1 mouse cellular context compared by ENCODE assay signal in genomic region chr7:141392552-141393222, GRCm38 (mm10).
TF ChIP-seq lines count a peak whose summit lies in the region.

No protein-coding gene starts in this region.

TF ChIP-seq in MEL, 35 proteins besides CTCF, POLR2A, EP300 and RAD21:
- TF ChIP-seq GABPA (IDR thresholded peaks at IDR 0.05; ENCODE audit: low read depth, low read length) (peak; percentile 99), TAL1 (IDR thresholded peaks at IDR 0.05; ENCODE audit: low read length) (no peak), MXI1 (IDR thresholded peaks at IDR 0.05; ENCODE audit: low read depth, low read length) (peak; percentile 93), ETS1 (IDR thresholded peaks at IDR 0.05; ENCODE audit: low read depth, low read length) (peak; percentile 99), ZC3H11A (IDR thresholded peaks at IDR 0.05; ENCODE audit: low read depth, low read length) (no peak), MAFK (IDR thresholded peaks at IDR 0.05; ENCODE audit: borderline replicate concordance, low read depth, low read length) (peak; percentile 90), TBP (IDR thresholded peaks at IDR 0.05; ENCODE audit: low read depth, low read length) (peak; percentile 88), SIN3A (IDR thresholded peaks at IDR 0.05; ENCODE audit: low read length) (peak; percentile 97), CHD1 (IDR thresholded peaks at IDR 0.05; ENCODE audit: low read depth, low read length) (peak; percentile 78; the same call in 1 of the 2 replicates), MYC (IDR thresholded peaks at IDR 0.05; ENCODE audit: low read depth, low read length) (peak; percentile 94), MAX (IDR thresholded peaks at IDR 0.05; ENCODE audit: low read length) (peak; percentile 80), NELFE (IDR thresholded peaks at IDR 0.05; ENCODE audit: low read depth, low read length) (peak; percentile 47), MAZ (IDR thresholded peaks at IDR 0.05; ENCODE audit: low read depth, low read length) (no peak), SMC3 (IDR thresholded peaks at IDR 0.05; ENCODE audit: low read depth, low read length) (no peak), ZKSCAN1 (IDR thresholded peaks at IDR 0.05; ENCODE audit: low read depth, low read length) (no peak), ZMIZ1 (IDR thresholded peaks at IDR 0.05; ENCODE audit: low read depth, low read length) (0 out of 2 replicates have a peak, but pooled peaks have one; percentile 35), ELF1 (IDR thresholded peaks at IDR 0.05; ENCODE audit: low read depth, low read length) (peak; percentile 53; the same call in 1 of the 2 replicates), BHLHE40 (IDR thresholded peaks at IDR 0.05; ENCODE audit: borderline replicate concordance, low read depth, low read length) (0 out of 2 replicates have a peak, but pooled peaks have one; percentile 14), TCF12 (IDR thresholded peaks at IDR 0.05; ENCODE audit: low read depth, low read length) (peak; percentile 19; the same call in 1 of the 2 replicates), GATA1 (IDR thresholded peaks at IDR 0.05; ENCODE audit: low read depth, low read length) (peak; percentile 73), USF2 (IDR thresholded peaks at IDR 0.05; ENCODE audit: borderline replicate concordance in 1 of 2, insufficient read depth in 1 of 2, low read depth in 1 of 2, low read length in 2 of 2) (no peak)
TF ChIP-seq in MEL: peak in this region for 15.
